Mouse (Mus musculus) spleen, embryonic (tissue): ENCODE measurements around the gene Abca17.

ENCODE experiments used
- CTCF ChIA-PET: fragments of 350-600 bp; sonication (Branson Sonifier 250); formaldehyde crosslinking; loops from one replicate; lab custom pipeline; 2022; lab: Charles Lee

Gene Abca17

DNA sequence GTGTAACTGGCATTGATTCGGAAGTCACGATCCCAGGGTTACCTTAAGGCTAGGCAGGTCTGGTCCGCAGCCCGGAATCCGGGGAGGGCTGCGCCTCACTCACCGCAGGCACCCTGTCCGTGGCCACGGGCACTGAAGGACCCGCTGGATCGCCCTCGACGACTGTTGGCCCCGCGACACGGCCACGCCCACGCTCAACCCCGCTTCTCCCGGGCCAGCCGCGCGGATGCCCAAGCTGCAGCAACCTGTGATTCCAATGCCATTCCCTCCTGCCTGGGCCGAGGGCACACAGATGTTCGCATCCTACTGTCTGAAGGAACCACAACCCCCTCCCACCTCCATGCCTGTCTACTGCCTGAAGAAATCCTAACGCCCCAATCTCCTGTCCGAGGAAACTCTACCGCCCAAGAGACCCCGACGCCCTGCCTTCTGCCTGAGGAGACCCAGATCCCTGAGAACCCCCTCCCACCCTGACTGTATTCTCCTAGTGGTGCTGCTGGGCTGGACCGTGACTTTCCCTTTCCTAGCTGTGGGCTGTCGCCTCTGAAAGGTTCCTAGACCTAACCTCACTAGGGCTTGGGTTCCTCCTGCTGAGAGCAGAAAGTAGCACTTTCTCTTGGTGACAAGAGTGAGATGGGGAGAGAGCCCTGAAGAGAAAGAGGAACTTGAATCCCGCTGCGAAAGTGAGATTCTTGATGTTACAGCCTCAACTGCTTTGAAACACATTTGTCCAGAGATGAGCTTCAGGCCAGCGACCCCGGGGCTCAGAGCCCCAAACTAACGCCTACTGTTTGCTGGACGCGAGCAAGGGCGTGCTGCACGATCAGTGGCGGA, at the start of gene Abca17:
Gene Abca17, minus strand, starts transcription at position 143 of the 834 bp plus-strand sequence.
- CTCF ChIA-PET: interaction anchor here (0.7 kb wide), 1 partner anchor 92 kb away, joined by 3 read pairs; no protein-coding TSS in a partner anchor

DNA sequence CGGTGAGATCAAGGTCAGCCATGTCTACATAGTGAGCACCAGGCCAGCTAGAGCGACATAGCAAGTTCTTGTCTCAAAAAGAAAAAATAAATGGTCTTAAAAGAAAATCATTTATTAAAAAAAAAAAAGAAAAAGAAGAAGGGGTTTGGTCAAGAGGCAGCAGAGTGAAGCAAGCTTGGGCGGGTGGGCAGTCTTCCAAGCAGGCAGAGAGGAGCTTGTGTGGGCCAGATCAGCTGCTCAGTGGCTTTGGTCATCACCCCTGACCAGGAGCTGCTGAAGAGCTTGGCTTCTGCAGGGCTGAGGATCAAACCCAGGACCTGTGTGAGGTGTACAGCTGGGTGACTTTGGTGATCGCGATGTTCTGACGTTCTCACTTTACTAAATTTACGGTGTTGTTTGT, 43.6 kb upstream of the Abca17 start:
- CTCF ChIA-PET: no interaction called here

DNA sequence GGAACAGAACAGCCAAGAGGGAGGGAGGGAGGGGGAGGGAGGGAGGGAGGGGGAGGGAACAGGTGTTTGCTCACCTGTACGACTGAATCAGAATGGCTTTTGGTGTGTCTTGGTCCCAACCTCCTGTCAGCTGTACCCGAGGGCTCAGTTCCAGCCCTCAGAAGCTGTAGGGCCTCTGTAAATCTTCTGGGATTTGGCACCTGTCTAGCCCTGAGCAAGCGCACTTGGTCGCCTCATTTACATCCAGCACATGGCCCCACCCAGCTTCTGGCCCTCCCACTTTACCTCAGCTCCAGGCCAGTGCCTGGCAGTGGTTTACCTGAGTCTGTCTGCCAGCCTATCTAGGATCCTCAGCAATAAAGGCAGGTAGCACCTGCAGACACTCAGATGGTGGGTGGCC, 42.7 kb upstream of the Abca17 start:
- CTCF ChIA-PET: no interaction called here

DNA sequence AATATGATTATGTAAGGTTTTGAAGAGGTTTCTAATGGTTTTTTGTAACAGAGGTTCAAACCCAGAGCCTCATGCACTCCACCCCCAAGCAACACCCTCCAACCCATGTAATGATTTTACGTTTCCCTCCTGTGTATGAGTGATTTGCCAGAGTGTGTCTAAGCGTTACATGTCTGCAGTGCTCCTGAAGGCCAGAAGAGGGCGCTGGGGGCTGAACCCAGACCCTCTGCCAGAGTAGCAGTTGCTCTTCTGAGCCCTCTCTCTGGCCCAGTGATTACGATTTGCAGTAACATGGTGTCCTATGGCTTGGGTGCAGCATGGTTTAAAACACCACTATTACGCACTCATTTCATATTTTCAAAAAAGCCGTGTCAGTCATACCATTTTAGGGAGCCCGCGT, 40.3 kb upstream of the Abca17 start:
- CTCF ChIA-PET: no interaction called here

DNA sequence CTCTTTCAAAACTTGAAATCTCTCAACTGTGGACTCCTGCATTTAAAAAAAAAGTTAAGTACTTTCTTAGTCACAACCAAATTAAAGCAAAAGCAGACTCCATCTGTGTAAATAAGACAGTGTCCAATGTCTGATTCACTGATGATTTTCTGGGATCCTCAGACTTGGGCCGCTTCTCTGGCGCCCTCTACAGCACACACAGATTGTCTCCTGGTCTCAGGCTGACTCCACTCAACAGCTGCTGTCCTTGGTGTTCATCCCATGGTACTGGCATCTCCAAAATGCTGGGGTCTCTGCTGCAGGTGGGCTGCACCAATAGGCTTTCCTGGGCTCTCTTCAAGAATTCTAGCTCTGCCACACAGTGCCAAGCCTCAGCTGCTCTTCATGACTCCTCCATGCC, 39.0 kb upstream of the Abca17 start:
- CTCF ChIA-PET: no interaction called here

DNA sequence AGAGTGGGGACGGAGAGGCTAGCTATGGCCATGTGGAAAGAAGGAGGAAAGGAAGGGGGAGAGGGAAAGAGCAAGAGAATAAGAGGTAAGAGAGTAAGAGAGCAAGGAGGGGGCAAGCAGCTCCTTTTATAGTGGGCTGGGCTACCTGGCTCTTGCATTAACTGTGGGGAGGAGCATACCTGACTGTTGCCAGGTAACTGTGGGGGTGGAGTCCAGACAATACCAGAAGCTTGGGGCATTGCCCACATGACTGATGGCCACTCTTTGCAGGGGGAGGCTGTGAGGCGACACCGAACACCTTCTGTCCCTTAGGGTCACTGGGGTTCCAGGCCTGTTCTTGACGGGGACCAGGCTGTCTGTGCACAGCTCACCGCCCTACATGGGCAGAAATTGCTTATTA, 37.8 kb upstream of the Abca17 start:
- CTCF ChIA-PET: no interaction called here

DNA sequence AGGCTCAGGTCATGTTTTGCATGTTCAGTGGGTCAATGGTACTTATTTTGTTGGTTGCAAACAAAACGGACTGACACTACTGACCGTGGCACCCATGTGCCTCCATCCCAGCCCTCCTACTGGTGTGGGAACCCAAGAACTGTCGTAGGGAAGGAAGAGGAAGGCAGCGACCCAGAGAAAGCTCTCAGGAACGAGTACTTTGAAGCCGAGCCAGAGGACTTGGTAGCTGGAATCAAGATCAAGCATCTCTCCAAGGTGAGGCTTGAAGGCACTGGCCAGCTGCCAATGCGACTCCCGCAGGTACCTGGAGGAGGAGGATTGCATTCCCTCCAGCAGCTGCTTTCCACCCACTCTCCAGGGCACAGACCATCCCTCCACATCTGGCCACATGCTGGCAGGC, 32.9 kb upstream of the Abca17 start:
- CTCF ChIA-PET: no interaction called here

DNA sequence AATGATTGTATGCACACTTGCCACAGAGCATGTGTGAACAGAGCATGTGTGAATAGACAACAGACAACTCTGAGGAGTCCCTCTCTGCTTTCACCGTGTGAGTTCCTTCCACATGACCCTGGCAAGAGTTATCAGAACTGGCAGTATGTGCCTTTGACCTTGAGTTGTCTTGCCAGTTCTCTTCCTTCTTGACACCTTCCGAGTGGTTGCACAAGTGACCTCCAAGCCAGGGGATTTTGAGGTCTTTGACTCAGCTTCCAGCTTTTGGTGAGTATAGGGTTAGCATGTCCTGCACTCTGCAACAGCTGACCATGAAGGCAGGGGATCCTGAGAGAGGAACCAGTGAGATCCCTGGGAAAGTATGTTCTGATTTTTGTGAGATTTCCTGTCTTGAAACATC, 27.6 kb upstream of the Abca17 start:
- CTCF ChIA-PET: no interaction called here

DNA sequence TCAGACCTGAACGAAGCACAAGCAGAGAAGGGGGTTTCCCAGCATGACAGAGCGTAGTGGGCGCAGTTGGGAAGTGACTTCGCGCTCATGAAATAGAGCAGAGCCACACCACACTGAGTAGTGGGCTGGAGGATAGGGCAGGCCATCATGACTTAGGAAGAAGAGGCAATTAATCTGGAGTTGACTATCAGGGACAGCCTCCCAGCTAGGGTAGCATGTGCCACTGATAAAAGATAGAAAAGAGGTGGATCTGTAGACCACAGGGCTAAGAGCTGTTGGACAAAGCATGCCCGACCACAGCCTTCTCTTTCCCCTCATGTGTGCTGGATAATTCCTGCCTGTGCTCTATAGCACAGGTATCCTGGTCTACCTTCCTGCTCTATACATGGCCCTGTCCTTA, 25.0 kb upstream of the Abca17 start:
- CTCF ChIA-PET: no interaction called here

DNA sequence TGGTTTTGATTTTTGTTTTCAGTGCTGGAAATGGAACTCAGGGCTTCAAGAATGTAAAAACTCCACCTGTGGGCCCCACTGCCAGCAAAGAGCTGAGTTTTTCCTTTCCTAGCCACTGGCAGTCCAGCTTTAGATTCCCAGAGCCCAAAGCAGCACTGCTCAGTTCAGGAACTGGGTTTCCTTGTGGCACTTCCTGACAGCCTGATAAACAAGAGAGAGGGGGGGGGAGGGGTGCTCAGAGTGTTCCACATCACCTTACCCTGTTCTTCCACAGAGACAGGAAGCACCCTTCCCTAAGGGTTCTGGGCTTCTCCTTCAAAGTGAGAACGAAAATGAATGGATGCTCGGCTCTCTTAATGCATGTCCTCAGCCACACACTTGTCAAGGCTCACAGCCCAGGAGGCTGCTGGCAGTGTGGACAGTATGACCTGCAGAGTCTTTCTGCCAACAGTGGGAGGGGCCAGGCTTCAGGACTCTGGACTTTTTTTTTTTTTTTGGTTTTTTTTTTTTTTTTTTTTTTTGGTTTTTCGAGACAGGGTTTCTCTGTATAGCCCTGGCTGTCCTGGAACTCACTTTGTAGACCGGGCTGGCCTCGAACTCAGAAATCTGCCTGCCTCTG, 24.3 kb upstream of the Abca17 start:
- CTCF ChIA-PET: no interaction called here

DNA sequence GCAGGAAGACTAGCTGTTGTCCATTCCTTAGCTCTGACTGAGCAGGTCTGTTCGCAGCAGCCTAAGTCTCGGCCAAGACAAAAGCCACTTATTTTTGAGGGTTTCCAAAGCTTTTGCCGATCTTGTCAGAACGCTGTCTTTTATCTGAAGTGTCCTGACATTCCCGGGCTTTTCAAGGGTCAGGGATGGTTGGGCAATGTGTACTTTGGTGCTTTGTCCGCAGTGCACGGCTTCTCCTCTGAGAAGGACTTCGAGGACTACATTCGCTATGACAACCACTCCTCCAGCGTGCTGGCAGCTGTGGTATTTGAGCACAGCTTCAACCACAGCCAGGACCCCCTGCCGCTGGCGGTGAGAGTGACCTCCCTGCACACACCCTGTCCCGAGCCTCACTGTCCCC, 15.0 kb upstream of the Abca17 start:
- CTCF ChIA-PET: no interaction called here

DNA sequence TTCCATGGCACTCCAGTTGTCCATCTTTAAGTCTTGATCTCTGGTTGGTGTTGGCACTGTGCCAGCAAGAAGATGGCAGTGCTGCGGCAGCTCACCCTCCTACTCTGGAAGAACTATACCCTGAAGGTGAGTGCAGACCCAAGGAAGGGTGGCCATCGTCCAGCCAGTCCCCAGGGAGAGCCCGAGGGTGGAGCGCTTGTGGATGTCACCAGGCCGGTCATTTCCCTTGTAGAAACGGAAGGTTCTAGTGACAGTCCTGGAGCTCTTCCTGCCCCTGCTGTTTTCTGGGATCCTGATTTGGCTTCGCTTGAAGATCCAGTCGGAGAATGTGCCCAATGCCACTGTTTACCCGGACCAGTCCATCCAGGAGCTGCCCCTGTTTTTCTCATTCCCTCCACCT, 13.6 kb upstream of the Abca17 start:
- CTCF ChIA-PET: interaction anchor here (0.6 kb wide), 1 partner anchor 141 kb away, joined by 7 read pairs; no protein-coding TSS in a partner anchor

DNA sequence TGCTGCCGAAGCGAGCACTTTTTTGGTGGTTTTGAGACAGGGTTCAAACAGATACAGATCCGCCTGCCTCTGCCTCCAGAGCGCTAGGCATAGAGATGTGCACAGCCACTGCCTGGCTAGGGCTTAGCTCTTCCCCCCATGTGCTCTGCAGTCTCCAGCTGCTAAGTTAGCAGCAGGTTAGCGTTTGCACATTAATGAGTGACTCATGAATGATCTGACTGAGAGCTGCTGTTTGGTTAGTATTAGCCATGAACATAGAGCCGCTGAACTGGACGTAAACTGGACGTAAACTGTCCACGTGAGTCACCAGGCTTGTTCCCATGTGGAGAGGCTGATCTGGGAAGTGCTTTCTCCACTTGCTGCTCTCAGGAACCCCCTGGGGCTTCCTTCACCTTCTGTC, 11.7 kb upstream of the Abca17 start:
- CTCF ChIA-PET: interaction anchor here (0.6 kb wide), 1 partner anchor 351 kb away, joined by 6 read pairs; no protein-coding TSS in a partner anchor

DNA sequence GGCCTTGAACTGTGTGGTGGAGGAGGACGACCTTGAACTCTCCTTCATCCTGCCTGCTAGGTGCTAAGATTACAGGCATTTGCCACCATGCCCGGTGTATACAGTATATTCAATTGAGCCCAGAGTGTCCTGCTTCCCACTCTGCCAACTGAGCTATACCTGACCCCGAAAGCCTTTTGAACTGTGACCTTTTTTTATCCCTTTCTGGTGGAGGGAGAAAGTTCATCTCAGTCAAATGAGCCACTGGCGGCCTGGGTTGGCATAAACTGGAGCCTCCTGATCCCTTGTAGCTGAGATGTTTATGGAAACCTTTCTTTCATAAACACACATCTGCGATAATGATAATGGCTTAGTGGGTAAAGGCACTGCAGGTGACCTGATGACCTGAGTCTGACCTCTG, 10.4 kb upstream of the Abca17 start:
- CTCF ChIA-PET: no interaction called here

DNA sequence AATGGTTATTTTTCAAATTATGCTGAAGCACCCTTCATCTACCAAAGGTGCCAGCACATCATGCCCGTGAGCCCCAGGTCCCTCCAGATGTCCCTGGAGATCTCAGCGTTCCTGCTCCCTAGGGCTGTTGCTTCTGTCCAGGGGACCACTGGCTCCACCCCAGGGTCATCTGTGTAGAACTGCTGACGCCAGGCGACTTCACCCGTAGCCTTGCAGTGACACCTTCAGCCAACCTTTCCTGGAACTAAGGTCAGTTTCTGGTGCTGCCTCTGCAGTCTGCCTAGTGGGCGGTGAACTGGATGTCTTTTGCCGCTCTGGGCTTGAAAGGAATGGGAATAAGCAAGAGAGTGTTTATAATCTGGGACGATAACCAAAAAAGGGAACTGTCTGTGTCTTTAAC, 10.0 kb upstream of the Abca17 start:
- CTCF ChIA-PET: no interaction called here

DNA sequence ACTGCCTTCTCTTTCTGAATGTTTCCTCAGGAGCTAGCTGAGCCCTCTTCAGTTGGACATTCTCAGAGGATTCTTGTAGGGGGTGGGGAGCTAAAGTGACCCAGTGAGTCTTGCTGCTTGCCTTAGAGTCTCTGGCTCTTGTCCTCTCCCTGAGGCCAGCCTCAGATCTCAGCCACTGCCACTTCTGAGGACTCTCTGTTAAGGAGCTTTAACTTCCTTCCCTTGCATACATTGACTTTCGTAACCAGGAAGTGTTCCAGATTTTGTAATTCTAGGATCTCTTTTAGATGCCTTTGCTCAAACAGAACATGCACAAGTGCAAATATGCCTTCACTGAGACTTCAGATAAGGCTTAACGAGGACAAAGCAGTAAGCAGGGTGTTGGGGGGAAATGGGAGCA, 9.0 kb upstream of the Abca17 start:
- CTCF ChIA-PET: no interaction called here

DNA sequence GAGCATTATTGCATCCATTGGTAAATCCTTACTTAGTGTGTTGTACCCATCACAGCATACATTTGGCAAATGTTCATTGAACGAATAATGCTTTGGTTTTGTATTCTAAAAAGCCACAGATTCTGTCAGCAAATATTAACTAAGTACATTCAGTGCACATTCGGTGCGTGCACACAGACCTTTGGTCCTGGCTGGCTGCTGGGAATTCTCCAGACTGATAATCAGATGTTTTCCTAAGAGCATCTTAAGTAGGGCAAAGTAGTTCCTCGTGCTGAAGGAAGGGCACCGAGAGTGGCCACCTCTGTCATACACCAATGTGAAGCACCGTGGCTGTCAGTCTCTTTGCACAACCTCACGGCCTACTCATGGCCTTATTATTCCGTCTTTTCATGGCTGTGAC, 8.1 kb upstream of the Abca17 start:
- CTCF ChIA-PET: no interaction called here

DNA sequence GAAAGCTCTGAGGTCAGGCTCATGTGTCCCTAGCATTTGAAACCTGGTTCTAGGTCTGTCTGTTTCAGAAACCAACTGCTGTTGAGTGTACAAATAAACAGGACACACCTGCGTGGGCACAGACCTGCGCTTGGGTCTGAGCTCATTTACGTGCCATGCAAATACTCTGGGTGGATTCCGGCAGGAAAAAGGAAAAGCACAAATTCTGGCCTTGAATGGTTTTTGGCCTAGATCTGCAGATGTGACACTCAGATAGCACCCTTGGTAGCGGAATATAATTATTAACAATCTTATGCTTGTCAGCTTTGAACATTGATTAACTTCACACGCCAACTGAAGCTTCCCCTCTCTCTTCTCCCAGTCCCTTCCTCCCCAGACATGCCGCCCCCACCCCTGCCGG, 4.4 kb upstream of the Abca17 start:
- CTCF ChIA-PET: interaction anchor here (1.0 kb wide), 1 partner anchor 226 kb away, joined by 4 read pairs; no protein-coding TSS in a partner anchor

DNA sequence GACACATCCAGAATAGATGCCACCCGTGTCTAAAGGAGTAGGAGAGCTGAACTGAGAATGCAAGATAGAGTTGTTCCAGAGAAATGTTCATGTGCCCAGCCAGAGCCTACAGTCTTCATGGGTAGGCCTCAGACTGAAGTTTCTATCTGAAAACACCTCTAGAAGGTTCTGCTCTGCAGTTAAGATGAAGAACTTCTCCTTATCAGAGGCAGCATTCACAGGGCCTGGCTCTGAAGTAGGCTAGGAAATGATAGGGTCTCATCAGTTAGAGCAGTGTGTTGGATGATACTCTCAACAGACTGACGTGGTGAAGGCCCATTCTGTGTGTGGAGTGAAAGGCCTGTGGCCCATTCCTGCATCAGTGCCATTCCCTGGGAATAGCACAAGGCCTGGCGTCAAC, 3.1 kb upstream of the Abca17 start:
- CTCF ChIA-PET: interaction anchor here (0.6 kb wide), 2 partner anchors 59 to 133 kb away, joined by 3 to 7 read pairs; no protein-coding TSS in a partner anchor

DNA sequence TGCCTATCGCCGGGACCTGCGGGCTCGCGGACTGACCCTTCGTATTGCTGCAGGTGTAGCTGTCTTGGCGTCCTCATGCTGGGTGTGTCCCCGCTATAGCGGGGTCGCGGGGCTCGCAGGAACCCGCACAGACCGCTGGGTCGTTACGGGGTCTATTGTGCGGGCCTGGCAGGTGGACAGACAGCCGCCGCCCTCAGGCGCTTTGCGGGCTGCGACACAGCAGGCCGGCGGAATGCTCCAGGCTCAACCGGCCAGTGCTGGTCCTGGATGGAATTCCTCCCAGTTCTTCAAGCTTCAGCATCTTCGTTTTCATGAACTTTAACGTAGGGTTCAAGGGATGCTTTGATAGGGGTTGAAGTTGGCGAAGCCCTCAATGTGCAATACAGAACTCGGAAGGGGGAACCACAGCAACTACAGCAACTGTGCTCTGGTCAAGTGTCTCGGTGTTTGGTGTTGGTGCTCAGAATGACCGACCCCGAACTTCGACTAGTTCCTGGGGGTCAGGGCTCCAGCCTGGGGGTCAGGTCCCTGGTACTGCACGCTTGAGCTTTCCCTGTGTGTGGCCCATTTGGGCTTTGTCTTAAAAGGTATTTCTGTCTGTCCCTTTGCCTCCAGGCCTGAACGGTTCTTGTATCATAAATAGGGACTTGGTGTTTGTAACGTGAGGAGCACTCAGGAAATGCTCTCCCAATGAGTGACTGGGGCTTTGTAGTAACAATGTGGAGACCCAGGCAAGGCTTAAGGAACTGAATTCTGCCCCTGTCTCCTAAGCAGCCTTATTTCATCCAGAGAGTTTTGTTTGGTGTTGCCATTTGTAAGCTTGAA, 1.7 kb upstream of the Abca17 start:
- CTCF ChIA-PET: no interaction called here

DNA sequence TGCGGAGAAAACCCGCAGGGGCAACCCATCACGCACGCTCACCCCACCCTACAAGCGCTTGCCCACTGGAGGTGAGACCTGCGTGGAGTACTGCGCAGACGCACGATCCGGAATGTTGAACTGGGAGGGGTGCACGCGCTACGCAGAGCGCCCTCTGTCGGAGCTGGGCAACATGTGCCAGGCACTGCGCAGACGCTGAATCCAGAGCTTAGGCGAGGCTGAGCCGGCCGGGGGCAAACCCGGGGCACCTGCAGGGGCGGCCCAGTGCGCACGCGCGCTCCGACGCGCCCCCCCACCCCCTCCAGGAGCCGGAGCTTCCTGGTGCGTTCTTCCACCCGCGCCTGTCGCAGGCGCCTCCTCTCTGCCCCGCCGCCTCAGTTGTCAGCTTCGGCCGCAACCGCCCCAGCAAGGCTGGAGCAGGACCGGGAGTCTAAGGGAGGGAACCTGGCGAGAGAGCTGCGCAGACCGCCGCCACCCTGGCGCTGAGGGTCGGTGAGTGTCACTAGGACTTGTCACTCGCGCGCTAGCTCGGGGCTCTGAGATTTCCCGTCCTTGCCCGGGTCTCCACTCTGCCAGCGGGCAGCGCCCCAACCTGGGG, 991 bp upstream of the Abca17 start, which contains the start of gene Abca3:
Gene Abca3, plus strand, starts transcription at position 191 of the 598 bp plus-strand sequence.
- CTCF ChIA-PET: interaction anchor here (0.7 kb wide), 1 partner anchor 93 kb away, joined by 3 read pairs; no protein-coding TSS in a partner anchor

DNA sequence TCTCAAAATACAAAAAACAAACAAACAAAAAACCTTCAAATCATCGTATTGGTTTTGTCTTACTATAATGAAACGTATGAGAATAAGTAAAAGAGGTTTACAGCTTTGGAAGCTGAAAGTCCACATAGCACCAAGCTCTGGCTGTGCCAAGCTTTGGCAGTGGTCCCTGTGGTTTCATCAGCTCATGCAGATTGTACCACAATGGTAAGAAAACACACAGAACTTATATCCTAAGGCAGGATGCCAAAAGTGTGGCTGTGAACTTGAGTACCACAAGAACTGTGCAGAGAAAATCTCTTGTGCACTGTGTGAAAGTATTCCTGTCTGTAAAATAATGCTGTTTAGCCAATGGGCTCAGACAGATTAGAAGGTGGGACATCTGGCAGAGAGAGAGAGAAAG, 1.7 kb downstream of the Abca17 start:
- CTCF ChIA-PET: no interaction called here
